In genomic region chr4:103249436-103250085, GRCm38 (mm10) we compare ENCODE assay signal across 26 mouse cellular contexts. TPM values are rescaled to one million over a fixed set of nuclear protein-coding genes. Genes with fewer than 3 reads are reported as not detected.
DNase-seq lines count a peak whose midpoint lies in the region; ATAC-seq lines count a peak whose summit lies in the region.
"Had no signal": no experiment of that assay in that cellular context is flagged by ENCODE, and none has a peak within 500 bp of the region (broad histone marks: within the 10 kb centered on the region; RNA-seq: fewer than 3 reads in every experiment).

No protein-coding gene starts in this region.

- no peaks in the 10 kb centered on the region for H3K36me3 ChIP-seq in liver, embryonic 12.5 days
- H3K36me3 ChIP-seq in liver, embryonic 11.5 days (ENCODE audit: control insufficient read depth, insufficient read depth, low read length), result no peaks in the 10 kb centered on the region
- no peaks in the 10 kb centered on the region for H3K36me3 ChIP-seq in liver, embryonic 15.5 days (replicated peaks)
- H3K36me3 ChIP-seq in limb, embryonic 10.5 days, result no peaks in the 10 kb centered on the region
- H3K36me3 ChIP-seq in forebrain, embryonic 15.5 days, result no peaks in the 10 kb centered on the region
- H3K36me3 ChIP-seq: embryonic facial prominence, embryonic 13.5 days; heart, embryonic 15.5 days; hindbrain, embryonic 10.5 days had no signal

- no peaks in the 10 kb centered on the region for H3K9me3 ChIP-seq in liver, embryonic 12.5 days (replicated peaks)
- H3K9me3 ChIP-seq in liver, embryonic 11.5 days (ENCODE audit: control insufficient read depth, low read length), result no peaks in the 10 kb centered on the region
- H3K9me3 ChIP-seq in liver, embryonic 15.5 days (replicated peaks), result no peaks in the 10 kb centered on the region
- H3K9me3 ChIP-seq in limb, embryonic 10.5 days (replicated peaks), result no peaks in the 10 kb centered on the region
- H3K9me3 ChIP-seq in forebrain, embryonic 15.5 days, result no peaks in the 10 kb centered on the region
- H3K9me3 ChIP-seq: embryonic facial prominence, embryonic 13.5 days; heart, embryonic 15.5 days; hindbrain, embryonic 10.5 days had no signal

- H3K4me1 ChIP-seq in liver, embryonic 12.5 days, result peaks cover 13% of the 10 kb centered on the region
- H3K4me1 ChIP-seq in liver, embryonic 11.5 days (replicated peaks; ENCODE audit: control insufficient read depth, insufficient read depth, low read length), result no peaks in the 10 kb centered on the region
- H3K4me1 ChIP-seq in liver, embryonic 15.5 days (replicated peaks), result no peaks in the 10 kb centered on the region
- H3K4me1 ChIP-seq in limb, embryonic 10.5 days, result no peaks in the 10 kb centered on the region
- H3K4me1 ChIP-seq in forebrain, embryonic 15.5 days, result no peaks in the 10 kb centered on the region
- H3K4me1 ChIP-seq: embryonic facial prominence, embryonic 13.5 days; heart, embryonic 15.5 days; hindbrain, embryonic 10.5 days had no signal

- H3K4me2 ChIP-seq in liver, embryonic 12.5 days, result 0 out of 2 replicates have a peak overlapping the region, but pooled peaks have one; percentile 13
- no peak overlapping the region for H3K4me2 ChIP-seq in liver, embryonic 11.5 days
- 0 out of 2 replicates have a peak overlapping the region, but pooled peaks have one; percentile 1 for H3K4me2 ChIP-seq in liver, embryonic 15.5 days
- no peak overlapping the region for H3K4me2 ChIP-seq in forebrain, embryonic 15.5 days (replicated peaks)
- H3K4me2 ChIP-seq: embryonic facial prominence, embryonic 13.5 days; heart, embryonic 15.5 days had no signal

- no peak for DNase-seq in liver, embryonic 11.5 days (ENCODE audit: low spot score)
- peak; percentile 95 for DNase-seq in 416B (ENCODE audit: low read depth)
- DNase-seq in adrenal gland, adult 2 months, result peak; percentile 50
- no peak for DNase-seq in layer of hippocampus, postnatal 25 days (ENCODE audit: extremely low spot score in 1 of 2, low spot score in 1 of 2)
- no peak for DNase-seq in limb, embryonic 10.5 days (ENCODE audit: low spot score)
- DNase-seq: cerebellum, adult 11-12 months; cerebellum, postnatal 14 days; gastrocnemius, postnatal 14 days; kidney, adult 2 months; kidney, postnatal 10 days; left cerebral cortex, postnatal 4 days; spleen, adult 18-20 months; thymus, adult 18-20 months had no signal

- no peak overlapping the region for H3K4me3 ChIP-seq in liver, embryonic 12.5 days
- no peak overlapping the region for H3K4me3 ChIP-seq in liver, embryonic 11.5 days (ENCODE audit: low read depth, low read length)
- H3K4me3 ChIP-seq in liver, embryonic 15.5 days (replicated peaks), result no peak overlapping the region
- H3K4me3 ChIP-seq in limb, embryonic 10.5 days, result no peak overlapping the region
- no peak overlapping the region for H3K4me3 ChIP-seq in forebrain, embryonic 15.5 days
- H3K4me3 ChIP-seq: embryonic facial prominence, embryonic 13.5 days; heart, embryonic 15.5 days; hindbrain, embryonic 10.5 days had no signal

- H3K9ac ChIP-seq in liver, embryonic 12.5 days, result no peak overlapping the region
- no peak overlapping the region for H3K9ac ChIP-seq in liver, embryonic 11.5 days (ENCODE audit: low read depth, low read length)
- H3K9ac ChIP-seq in liver, embryonic 15.5 days, result no peak overlapping the region
- no peak overlapping the region for H3K9ac ChIP-seq in forebrain, embryonic 15.5 days (replicated peaks)
- H3K9ac ChIP-seq: embryonic facial prominence, embryonic 13.5 days; heart, embryonic 15.5 days had no signal

- 33% methylated on average over 6 of the region's 6 CpGs for WGBS in liver, embryonic 12.5 days (ENCODE audit: insufficient replicate concordance)
- 39% methylated on average over 6 of the region's 6 CpGs for WGBS in liver, embryonic 11.5 days
- WGBS in liver, embryonic 15.5 days (ENCODE audit: insufficient replicate concordance), result 25% methylated on average over 6 of the region's 6 CpGs
- WGBS in limb, embryonic 10.5 days, result 65% methylated on average over 6 of the region's 6 CpGs
- WGBS in forebrain, embryonic 15.5 days, result 73% methylated on average over 6 of the region's 6 CpGs

- no peak for ATAC-seq in liver, embryonic 12.5 days
- ATAC-seq in liver, embryonic 11.5 days (replicated peaks; ENCODE audit: low FRiP score), result no peak
- no peak for ATAC-seq in liver, embryonic 15.5 days (ENCODE audit: insufficient read depth)
- no peak for ATAC-seq in forebrain, embryonic 15.5 days (replicated peaks)
- ATAC-seq: forebrain, embryonic 14.5 days; hindbrain, postnatal 0 days had no signal

- H3K27ac ChIP-seq in liver, embryonic 12.5 days, result no peak overlapping the region
- no peak overlapping the region for H3K27ac ChIP-seq in liver, embryonic 11.5 days (ENCODE audit: low read depth, low read length)
- no peak overlapping the region for H3K27ac ChIP-seq in liver, embryonic 15.5 days (replicated peaks)
- H3K27ac ChIP-seq in limb, embryonic 10.5 days, result no peak overlapping the region
- no peak overlapping the region for H3K27ac ChIP-seq in forebrain, embryonic 15.5 days (replicated peaks)
- H3K27ac ChIP-seq: embryonic facial prominence, embryonic 13.5 days; heart, embryonic 15.5 days; hindbrain, embryonic 10.5 days; hindbrain, postnatal 0 days had no signal

- H3K27me3 ChIP-seq in liver, embryonic 12.5 days (replicated peaks), result no peaks in the 10 kb centered on the region
- H3K27me3 ChIP-seq in liver, embryonic 11.5 days (replicated peaks; ENCODE audit: control insufficient read depth, insufficient read depth, low read length), result no peaks in the 10 kb centered on the region
- no peaks in the 10 kb centered on the region for H3K27me3 ChIP-seq in liver, embryonic 15.5 days
- H3K27me3 ChIP-seq in limb, embryonic 10.5 days (ENCODE audit: low read depth, poor library complexity, severe bottlenecking), result no peaks in the 10 kb centered on the region
- H3K27me3 ChIP-seq in forebrain, embryonic 15.5 days, result no peaks in the 10 kb centered on the region
- H3K27me3 ChIP-seq: embryonic facial prominence, embryonic 13.5 days; heart, embryonic 15.5 days had no signal

RNA-seq across cellular contexts. Expression of gene Slc35d1, which starts 34.6 kb away (rescaled TPM):
- polyA plus RNA-seq in liver, embryonic 12.5 days (2016; fragmentation: Nextera tagmentation; extraction: Ambion mirVana), result 11.1 and 12.7 TPM in 2 replicates
- 15.4 and 16.8 TPM in 2 replicates for polyA plus RNA-seq in liver, embryonic 11.5 days (2014; fragmentation: Nextera tagmentation; extraction: Ambion mirVana)
- 10 to 100 TPM; 12.0 to 13.1 TPM for total RNA-seq in adrenal gland, adult 2 months (2021)
- polyA plus RNA-seq in adrenal gland, adult 2 months (2012; rRNA removed), result 1.8 and 2.2 TPM in 2 replicates
- 6.5 and 6.8 TPM in 2 replicates for polyA plus RNA-seq in liver, embryonic 15.5 days (2015; fragmentation: Nextera tagmentation; extraction: Ambion mirVana)
- 10 to 100 TPM; 10.2 to 12.8 TPM for total RNA-seq in layer of hippocampus, postnatal 25 days (2021)
- polyA plus RNA-seq in limb, embryonic 10.5 days (2016; fragmentation: Nextera tagmentation; extraction: Ambion mirVana), result 10.4 and 10.5 TPM in 2 replicates
- polyA plus RNA-seq in forebrain, embryonic 15.5 days (2015; fragmentation: Nextera tagmentation; extraction: Ambion mirVana), result 4.4 and 5.0 TPM in 2 replicates

RNA-seq across cellular contexts. Expression of gene 4921539E11Rik, which starts 41.1 kb away (rescaled TPM):
- not detected in 2 replicates for polyA plus RNA-seq in liver, embryonic 12.5 days (2016; fragmentation: Nextera tagmentation; extraction: Ambion mirVana)
- polyA plus RNA-seq in liver, embryonic 11.5 days (2014; fragmentation: Nextera tagmentation; extraction: Ambion mirVana), result not detected in 2 replicates
- not detected for total RNA-seq in adrenal gland, adult 2 months (2021)
- not detected in 2 replicates for polyA plus RNA-seq in adrenal gland, adult 2 months (2012; rRNA removed)
- polyA plus RNA-seq in liver, embryonic 15.5 days (2015; fragmentation: Nextera tagmentation; extraction: Ambion mirVana), result not detected in 2 replicates
- total RNA-seq in layer of hippocampus, postnatal 25 days (2021), result not detected
- not detected in 2 replicates for polyA plus RNA-seq in limb, embryonic 10.5 days (2016; fragmentation: Nextera tagmentation; extraction: Ambion mirVana)
- not detected in 2 replicates for polyA plus RNA-seq in forebrain, embryonic 15.5 days (2015; fragmentation: Nextera tagmentation; extraction: Ambion mirVana)
- total RNA-seq: gastrocnemius, postnatal 14 days; heart, adult 8-10 months; hindbrain, postnatal 0 days; layer of hippocampus, adult 18-20 months; left cerebral cortex, postnatal 4 days had no signal
- polyA plus RNA-seq: C2C12; embryonic facial prominence, embryonic 13.5 days; forebrain, embryonic 14.5 days; heart, embryonic 15.5 days; hindbrain, embryonic 10.5 days; hindbrain, postnatal 0 days; kidney, adult 2 months; liver, embryonic 16.5 days; neural tube, embryonic 11.5 days had no signal

Comparison
In these comparisons a context has a peak if more than half of its experiments do, and no peak if none do; other contexts are left out.
1. H3K4me2 ChIP-seq: peak in liver, embryonic 12.5 days (single experiment) and liver, embryonic 15.5 days (single experiment); none in liver, embryonic 11.5 days (single experiment) and forebrain, embryonic 15.5 days (single experiment).
2. DNase-seq: peak in 416B (single experiment) and adrenal gland, adult 2 months (single experiment); none in liver, embryonic 11.5 days (single experiment), layer of hippocampus, postnatal 25 days (0 of 2) and limb, embryonic 10.5 days (single experiment).